Mouse (Mus musculus) lung, embryonic 15.5 days (tissue): ENCODE data around the gene Trim62. TPM values are rescaled to one million over a fixed set of nuclear protein-coding genes. Genes with fewer than 3 reads are reported as not detected.

ENCODE experiments used
- ATAC-seq: fragments of 200-750 bp; cut with Nextera tagmentation; 2 replicates; pipeline ENCODE4 v1.8.0; 2017; ENCODE audit warnings: moderate number of reproducible peaks, borderline replicate concordance; ENCODE audit not compliant: low FRiP score, low TSS enrichment; ENCODE audit errors: extremely low read depth
- H3K27ac ChIP-seq: fragments of 300-500 bp; sonication (generic); 2 replicates; pipeline ENCODE4 v1.5.1; 2015; ENCODE audit warnings: moderate library complexity, mild to moderate bottlenecking, inconsistent platforms
- H3K27me3 ChIP-seq: fragments of 300-500 bp; sonication (generic); 2 replicates; pipeline ENCODE4 v1.6.1; 2015; ENCODE audit warnings: inconsistent platforms
- H3K36me3 ChIP-seq: fragments of 300-500 bp; sonication (generic); 2 replicates; pipeline ENCODE4 v1.6.1; 2015; ENCODE audit warnings: inconsistent platforms
- H3K4me1 ChIP-seq: fragments of 300-500 bp; sonication (generic); 2 replicates; pipeline ENCODE4 v1.6.1; 2015; ENCODE audit warnings: inconsistent platforms
- H3K4me2 ChIP-seq: fragments of 300-500 bp; sonication (generic); 2 replicates; pipeline ENCODE4 v1.6.1; 2015; ENCODE audit warnings: inconsistent platforms, mild to moderate bottlenecking, moderate library complexity
- H3K4me3 ChIP-seq: fragments of 300-500 bp; sonication (generic); 2 replicates; pipeline ENCODE4 v1.5.1; 2015; ENCODE audit warnings: mild to moderate bottlenecking, inconsistent platforms
- H3K9ac ChIP-seq: fragments of 300-500 bp; sonication (generic); 2 replicates; pipeline ENCODE4 v1.6.1; 2015; ENCODE audit warnings: inconsistent platforms
- H3K9me3 ChIP-seq: fragments of 300-500 bp; sonication (generic); 2 replicates; pipeline ENCODE4 v1.6.1; 2016; ENCODE audit warnings: inconsistent platforms
- WGBS: fragments of 180-500 bp; shearing (Covaris S2); methylation state at CpG from one replicate; pipeline ENCODE4 v1.1.7; 2015; 5-methylcytosine and 5-hydroxymethylcytosine counted together
- polyA plus RNA-seq: library from polyadenylated mRNA; unstranded; fragments of >200 nt; fragmentation: Nextera tagmentation; extraction: Ambion mirVana; gene quantifications from 2 replicates; pipeline ENCODE4 v1.2.1, GENCODE M21; 2015

The Trim62 gene
- polyA plus RNA-seq, 1 experiment from 2014 or later: 5.7 TPM

- no peak for ATAC-seq
- Histone ChIP-seq H3K36me3 (no peaks in the 10 kb centered on the region), H3K4me1 (peaks cover 27% of the 10 kb centered on the region), H3K27ac (no peak overlapping the region; the same call in 1 of the 2 replicates), H3K9me3 (no peaks in the 10 kb centered on the region), H3K4me3 (no peak overlapping the region), H3K9ac (no peak overlapping the region), H3K27me3 (no peaks in the 10 kb centered on the region), H3K4me2 (no peak overlapping the region)
- 78% methylated on average over 14 of the region's 14 CpGs for WGBS
Measured at GRCm38 (mm10) chr4:128900484-128900883, 17.1 kb downstream of the Trim62 start.

DNA sequence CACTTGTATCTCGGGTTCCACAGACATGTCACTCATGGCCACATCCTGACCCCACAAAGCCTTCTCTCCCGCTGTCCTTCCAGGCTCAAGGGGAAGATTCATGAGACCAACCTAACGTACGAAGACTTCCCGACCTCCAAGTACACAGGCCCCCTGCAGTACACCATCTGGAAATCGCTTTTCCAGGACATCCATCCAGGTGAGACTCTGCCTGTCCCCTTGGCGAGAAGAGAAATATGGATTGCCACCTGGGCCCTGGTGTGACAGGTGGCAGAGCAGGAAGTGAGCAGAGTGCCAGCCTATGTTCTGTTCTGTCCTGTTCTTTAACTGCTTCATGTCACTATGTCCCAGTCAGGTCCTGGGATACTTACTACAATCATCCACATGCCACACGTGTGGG, 19.0 kb downstream of the Trim62 start:
- Histone ChIP-seq H3K27me3 (no peaks in the 10 kb centered on the region), H3K9me3 (no peaks in the 10 kb centered on the region), H3K27ac (no peak overlapping the region), H3K36me3 (no peaks in the 10 kb centered on the region), H3K9ac (no peak overlapping the region), H3K4me2 (no peak overlapping the region), H3K4me1 (peaks cover 33% of the 10 kb centered on the region), H3K4me3 (no peak overlapping the region)
- 75% methylated on average over 8 of the region's 8 CpGs for WGBS
- no peak for ATAC-seq

DNA sequence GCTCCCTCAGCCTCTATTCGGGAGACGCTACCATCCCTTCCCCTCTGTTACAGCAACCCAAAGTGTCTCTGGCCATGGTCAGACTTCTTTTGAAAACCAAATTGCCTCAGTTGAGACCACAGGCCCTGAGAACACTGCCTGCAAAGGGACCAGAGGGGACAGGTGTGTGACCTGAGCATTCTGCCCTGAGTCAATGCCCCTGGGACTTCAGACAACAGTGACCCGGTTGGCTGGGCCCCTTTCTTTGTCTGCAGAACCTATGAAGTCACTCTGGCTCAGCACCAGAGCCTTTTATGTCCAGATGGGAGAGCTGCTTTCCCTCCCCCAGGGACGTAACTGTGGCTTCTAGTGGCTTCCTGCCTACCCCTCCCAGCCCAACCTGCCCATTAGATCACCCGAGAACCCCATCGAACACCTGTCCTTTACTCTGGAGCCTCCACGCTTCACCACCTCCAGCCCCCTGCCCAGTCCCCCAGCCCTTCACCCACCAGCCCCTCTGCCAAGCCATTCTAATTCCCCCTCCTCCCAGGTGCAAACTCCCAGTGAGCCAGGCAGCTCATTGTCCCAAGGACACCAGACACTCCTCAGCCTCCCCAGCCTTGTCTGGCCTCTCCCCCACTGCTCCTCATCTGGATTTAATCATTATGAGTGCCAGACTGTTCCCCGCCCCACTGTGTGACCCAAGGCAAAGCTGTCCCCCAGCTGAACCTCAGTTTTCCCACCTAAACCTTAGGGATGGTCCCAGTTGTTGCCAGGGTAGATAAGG, 20.8 kb downstream of the Trim62 start:
- Histone ChIP-seq H3K4me2 (no peak overlapping the region), H3K9me3 (no peaks in the 10 kb centered on the region), H3K27ac (no peak overlapping the region), H3K27me3 (no peaks in the 10 kb centered on the region), H3K4me3 (no peak overlapping the region), H3K4me1 (peaks cover 19% of the 10 kb centered on the region), H3K9ac (no peak overlapping the region), H3K36me3 (no peaks in the 10 kb centered on the region)
- 62% methylated on average over 8 of the region's 8 CpGs for WGBS
- ATAC-seq: no peak

DNA sequence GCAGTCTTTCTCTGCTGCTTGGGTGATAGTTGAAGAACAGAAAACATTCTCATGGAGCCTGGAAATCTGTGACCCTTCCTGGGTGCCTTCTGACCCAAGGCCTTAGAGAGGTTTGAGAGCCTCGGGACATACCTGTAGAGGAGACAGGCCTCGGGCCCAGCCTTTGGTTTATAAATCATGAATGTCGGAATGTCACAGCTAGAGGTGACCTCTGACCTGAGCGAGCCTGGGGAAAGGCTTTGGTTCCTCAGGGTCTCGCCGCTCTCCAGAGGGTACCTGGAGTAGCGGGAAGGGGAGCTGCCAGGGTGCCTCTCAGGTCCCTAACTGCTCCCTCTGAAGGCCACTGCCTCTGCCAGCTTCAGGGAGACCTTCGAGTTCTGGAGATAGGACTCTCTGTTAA, 21.9 kb downstream of the Trim62 start:
- H3K9ac ChIP-seq: no peak overlapping the region
- H3K4me1 ChIP-seq: peaks cover 9% of the 10 kb centered on the region; the same call in 1 of the 2 replicates
- no peak overlapping the region for H3K4me3 ChIP-seq
- no peak overlapping the region for H3K4me2 ChIP-seq
- WGBS: 46% methylated on average over 8 of the region's 8 CpGs
- ATAC-seq: no peak
- H3K36me3 ChIP-seq: no peaks in the 10 kb centered on the region
- no peaks in the 10 kb centered on the region for H3K27me3 ChIP-seq
- H3K27ac ChIP-seq: no peak overlapping the region
- H3K9me3 ChIP-seq: no peaks in the 10 kb centered on the region

- no peak for ATAC-seq
- Histone ChIP-seq H3K36me3 (no peaks in the 10 kb centered on the region), H3K4me3 (no peak overlapping the region), H3K27ac (peak overlapping the region; percentile 41; the same call in 1 of the 2 replicates), H3K4me2 (no peak overlapping the region), H3K9me3 (no peaks in the 10 kb centered on the region), H3K9ac (no peak overlapping the region), H3K27me3 (no peaks in the 10 kb centered on the region), H3K4me1 (peaks cover 9% of the 10 kb centered on the region; the same call in 1 of the 2 replicates)
- WGBS: 59% methylated on average over 8 of the region's 8 CpGs
Measured at GRCm38 (mm10) chr4:128906757-128907156, 23.4 kb downstream of the Trim62 start.

GRCm38 (mm10) chr4:128907238-128907968, 24.0 kb downstream of the Trim62 start:
- Histone ChIP-seq H3K4me1 (peaks cover 9% of the 10 kb centered on the region; the same call in 1 of the 2 replicates), H3K27ac (peak overlapping the region; percentile 41; the same call in 1 of the 2 replicates), H3K9me3 (no peaks in the 10 kb centered on the region), H3K4me2 (no peak overlapping the region), H3K36me3 (no peaks in the 10 kb centered on the region), H3K9ac (no peak overlapping the region), H3K27me3 (no peaks in the 10 kb centered on the region), H3K4me3 (no peak overlapping the region)
- 53% methylated on average over 12 of the region's 12 CpGs for WGBS
- peak; percentile 29; the same call in 1 of the 2 replicates for ATAC-seq

DNA sequence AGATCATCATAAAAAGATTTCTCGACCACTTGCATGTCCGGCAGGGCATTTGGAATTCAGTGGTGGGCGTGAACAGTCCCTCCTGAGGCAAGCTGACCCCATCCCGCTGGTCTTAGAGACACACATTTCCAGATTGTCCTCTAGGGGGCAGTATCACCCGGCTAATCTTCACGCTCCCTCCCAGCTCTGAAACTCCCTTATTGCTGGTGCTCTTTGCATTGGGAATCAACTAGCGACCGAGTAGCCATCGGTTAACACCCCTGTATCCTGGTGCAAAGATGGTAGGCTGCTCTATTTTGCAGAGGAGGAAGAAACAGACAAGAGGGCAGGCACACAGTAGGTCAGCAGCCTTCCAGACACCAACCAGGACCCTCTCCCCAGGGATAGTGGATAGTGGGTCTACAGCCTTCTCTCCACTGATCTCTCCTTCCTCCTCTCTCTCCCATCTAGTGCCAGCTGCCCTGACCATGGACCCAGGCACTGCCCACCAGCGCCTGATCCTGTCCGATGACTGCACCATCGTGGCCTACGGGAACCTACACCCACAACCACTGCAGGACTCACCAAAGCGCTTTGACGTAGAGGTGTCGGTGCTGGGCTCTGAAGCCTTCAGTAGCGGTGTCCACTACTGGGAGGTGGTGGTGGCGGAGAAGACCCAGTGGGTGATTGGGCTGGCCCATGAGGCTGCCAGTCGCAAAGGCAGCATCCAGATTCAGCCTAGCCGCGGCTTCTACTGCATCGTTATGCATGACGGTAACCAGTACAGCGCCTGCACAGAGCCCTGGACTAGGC, 25.4 kb downstream of the Trim62 start:
- no peaks in the 10 kb centered on the region for H3K36me3 ChIP-seq
- no peak overlapping the region for H3K9ac ChIP-seq
- 62% methylated on average over 24 of the region's 24 CpGs for WGBS
- no peaks in the 10 kb centered on the region for H3K27me3 ChIP-seq
- no peak overlapping the region for H3K4me3 ChIP-seq
- H3K4me1 ChIP-seq: peaks cover 9% of the 10 kb centered on the region; the same call in 1 of the 2 replicates
- H3K9me3 ChIP-seq: no peaks in the 10 kb centered on the region
- H3K27ac ChIP-seq: no peak overlapping the region
- no peak overlapping the region for H3K4me2 ChIP-seq
- no peak for ATAC-seq

DNA sequence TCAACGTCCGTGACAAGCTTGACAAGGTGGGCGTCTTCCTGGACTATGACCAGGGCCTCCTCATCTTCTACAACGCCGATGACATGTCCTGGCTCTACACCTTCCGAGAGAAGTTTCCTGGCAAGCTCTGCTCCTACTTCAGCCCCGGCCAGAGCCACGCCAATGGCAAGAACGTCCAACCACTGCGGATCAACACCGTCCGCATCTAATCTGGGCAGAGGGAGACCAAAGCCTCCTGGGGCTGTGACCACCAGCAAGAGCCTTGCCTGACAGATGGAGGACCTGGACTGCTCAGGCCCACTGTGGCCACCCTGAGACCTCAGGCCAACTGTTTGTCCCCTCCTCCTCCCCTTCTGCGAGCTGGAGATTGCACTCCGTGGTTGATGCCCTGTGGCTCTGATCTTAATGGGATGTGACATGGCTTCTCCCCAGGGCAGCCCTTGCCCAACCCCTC, 26.0 kb downstream of the Trim62 start:
- Histone ChIP-seq H3K36me3 (no peaks in the 10 kb centered on the region), H3K4me2 (no peak overlapping the region), H3K4me3 (no peak overlapping the region), H3K9ac (no peak overlapping the region), H3K27me3 (no peaks in the 10 kb centered on the region), H3K4me1 (peaks cover 9% of the 10 kb centered on the region; the same call in 1 of the 2 replicates), H3K27ac (no peak overlapping the region), H3K9me3 (no peaks in the 10 kb centered on the region)
- WGBS: 87% methylated on average over 14 of the region's 14 CpGs
- no peak for ATAC-seq

- no peaks in the 10 kb centered on the region for H3K27me3 ChIP-seq
- peaks cover 9% of the 10 kb centered on the region; the same call in 1 of the 2 replicates for H3K4me1 ChIP-seq
- H3K9ac ChIP-seq: no peak overlapping the region
- 72% methylated on average over 8 of the region's 8 CpGs for WGBS
- ATAC-seq: no peak
- no peak overlapping the region for H3K27ac ChIP-seq
- no peak overlapping the region for H3K4me2 ChIP-seq
- no peaks in the 10 kb centered on the region for H3K36me3 ChIP-seq
- no peaks in the 10 kb centered on the region for H3K9me3 ChIP-seq
- no peak overlapping the region for H3K4me3 ChIP-seq
Measured at GRCm38 (mm10) chr4:128910276-128911063, 27.1 kb downstream of the Trim62 start.

DNA sequence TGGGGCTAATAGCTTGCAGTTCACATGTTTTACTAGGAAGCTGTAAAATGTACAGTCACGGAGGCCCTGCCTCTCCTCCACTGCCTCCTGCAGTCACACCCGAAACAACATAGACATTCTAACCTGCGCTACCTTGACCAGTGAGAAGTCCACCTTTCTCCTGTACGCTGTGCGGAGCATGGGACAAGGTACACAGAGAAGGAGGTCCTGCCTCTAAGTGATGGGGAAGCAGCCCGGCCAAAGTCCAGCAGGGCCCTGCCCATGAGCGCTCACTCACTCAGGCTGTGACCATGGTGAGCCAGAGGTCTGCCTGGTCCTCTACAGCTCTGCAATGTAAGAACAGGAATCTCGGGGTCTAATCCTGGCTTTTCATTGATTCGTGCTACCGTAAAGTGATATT, 28.7 kb downstream of the Trim62 start:
- Histone ChIP-seq H3K4me2 (no peak overlapping the region), H3K27me3 (no peaks in the 10 kb centered on the region), H3K4me1 (peaks cover 7% of the 10 kb centered on the region), H3K36me3 (no peaks in the 10 kb centered on the region), H3K9ac (no peak overlapping the region), H3K9me3 (no peaks in the 10 kb centered on the region), H3K27ac (no peak overlapping the region), H3K4me3 (no peak overlapping the region)
- 88% methylated on average over 10 of the region's 10 CpGs for WGBS
- no peak for ATAC-seq

- WGBS: 17% methylated on average over 4 of the region's 4 CpGs
- Histone ChIP-seq H3K9me3 (no peaks in the 10 kb centered on the region), H3K4me1 (peaks cover 17% of the 10 kb centered on the region), H3K4me3 (no peak overlapping the region), H3K4me2 (no peak overlapping the region), H3K27ac (no peak overlapping the region), H3K9ac (no peak overlapping the region), H3K36me3 (no peaks in the 10 kb centered on the region), H3K27me3 (no peaks in the 10 kb centered on the region)
- no peak for ATAC-seq
Measured at GRCm38 (mm10) chr4:128913794-128914193, 30.4 kb downstream of the Trim62 start.
